Mouse (Mus musculus) mouse embryonic stem cell (cell line): ENCODE results near the gene Npepps.

Experiments used
- in situ Hi-C, 2 experiments: fragments of 300-500 bp; cut with MboI; formaldehyde crosslinking; loops; 1 replicate in 1 of 2; 3 replicates in 1 of 2; pipeline ENCODE4 v1.14.3; 2019 to 2020; ENCODE audit warnings: low sequenced_read_pairs in 2 of 2, low pct_unique_long_range_greater_than_20kb in 1 of 2, mixed read lengths in 1 of 2; ENCODE audit not compliant: unreplicated experiment in 1 of 2

Gene Npepps

GRCm38 (mm10) chr11:97196541-97196940 lies 83.9 kb downstream of the Npepps start:
- in situ Hi-C loops: no loop called here

GRCm38 (mm10) chr11:97192621-97192951 lies 87.9 kb downstream of the Npepps start:
- in situ Hi-C loops: loop anchor here in 1 of 2 experiments (5.0 kb wide), 1 partner anchor 105 kb away; no protein-coding TSS in a partner anchor

GRCm38 (mm10) chr11:97191915-97192620 lies 88.4 kb downstream of the Npepps start:
- in situ Hi-C loops: loop anchor here in 1 of 2 experiments (5.0 kb wide), 1 partner anchor 105 kb away; no protein-coding TSS in a partner anchor

GRCm38 (mm10) chr11:97190992-97191391 lies 89.4 kb downstream of the Npepps start:
- in situ Hi-C loops: loop anchor here in 1 of 2 experiments (5.0 kb wide), 1 partner anchor 104 kb away; no protein-coding TSS in a partner anchor

- in situ Hi-C loops: loop anchor here in 1 of 2 experiments (5.0 kb wide), 1 partner anchor 102 kb away; no protein-coding TSS in a partner anchor
Observed at GRCm38 (mm10) chr11:97189645-97190044, 90.8 kb downstream of the Npepps start.

- in situ Hi-C loops: no loop called here
Observed at GRCm38 (mm10) chr11:97189231-97189630, 91.2 kb downstream of the Npepps start.

- in situ Hi-C loops: no loop called here
Observed at GRCm38 (mm10) chr11:97188643-97188955, 91.8 kb downstream of the Npepps start.

GRCm38 (mm10) chr11:97187764-97188642 lies 92.4 kb downstream of the Npepps start, which contains the start of gene Kpnb1:
Kpnb1 (minus strand) TSS chr11:97187881.
- in situ Hi-C loops: no loop called here

GRCm38 (mm10) chr11:97186947-97187763 lies 93.3 kb downstream of the Npepps start:
- in situ Hi-C loops: no loop called here

GRCm38 (mm10) chr11:97185704-97186614 lies 94.5 kb downstream of the Npepps start:
- in situ Hi-C loops: no loop called here

- in situ Hi-C loops: no loop called here
Observed at GRCm38 (mm10) chr11:97184875-97185274, 95.6 kb downstream of the Npepps start.

GRCm38 (mm10) chr11:97182446-97182845 lies 98.0 kb downstream of the Npepps start:
- in situ Hi-C loops: no loop called here

- in situ Hi-C loops: no loop called here
Observed at GRCm38 (mm10) chr11:97181061-97181460, 99.4 kb downstream of the Npepps start.

GRCm38 (mm10) chr11:97178198-97178597 lies 102.2 kb downstream of the Npepps start:
- in situ Hi-C loops: no loop called here

- in situ Hi-C loops: no loop called here
Observed at GRCm38 (mm10) chr11:97176851-97177250, 103.6 kb downstream of the Npepps start.

GRCm38 (mm10) chr11:97175499-97175898 lies 104.9 kb downstream of the Npepps start:
- in situ Hi-C loops: no loop called here

- in situ Hi-C loops: loop anchor here (5.0 to 25.0 kb wide), 3 partner anchors 72 to 1852 kb away; partner anchors contain the start of genes Cdk12 (in 1 of the 2) and Top2a (in 1 of the 2)
Observed at GRCm38 (mm10) chr11:97160341-97160740, 120.1 kb downstream of the Npepps start.
